Mouse (Mus musculus) neural tube, embryonic 11.5 days (tissue): ENCODE measurements around the gene Cdca4. TPM values are rescaled to one million over a fixed set of nuclear protein-coding genes. Genes with fewer than 3 reads are reported as not detected.

Experiments
- ATAC-seq: fragments of 200-750 bp; cut with Nextera tagmentation; 2 replicates; pipeline ENCODE4 v1.8.0; 2017; ENCODE audit warnings: moderate number of reproducible peaks, mild to moderate bottlenecking, moderate TSS enrichment, moderate library complexity; ENCODE audit not compliant: insufficient read depth, low FRiP score, low TSS enrichment
- DNase-seq: peaks from one replicate; pipeline ENCODE4 v3.0.0-alpha.2; 2015; ENCODE audit warnings: low spot score
- H3K27ac ChIP-seq: fragments of 300-500 bp; sonication (generic); 2 replicates; pipeline ENCODE4 v1.5.1; 2014; ENCODE audit warnings: low read depth, mild to moderate bottlenecking, low read length
- H3K27me3 ChIP-seq: fragments of 300-500 bp; sonication (generic); 2 replicates; pipeline ENCODE4 v1.6.1; 2014; ENCODE audit warnings: mild to moderate bottlenecking, low read length, mixed read lengths; ENCODE audit not compliant: control insufficient read depth, insufficient read depth
- H3K36me3 ChIP-seq: fragments of 300-500 bp; sonication (generic); 2 replicates; pipeline ENCODE4 v1.6.1; 2014; ENCODE audit warnings: mild to moderate bottlenecking, low read length, moderate library complexity, mixed read lengths; ENCODE audit not compliant: control insufficient read depth, insufficient read depth
- H3K4me1 ChIP-seq: fragments of 300-500 bp; sonication (generic); 2 replicates; pipeline ENCODE4 v1.6.1; 2014; ENCODE audit warnings: low read length, mixed read lengths; ENCODE audit not compliant: control insufficient read depth, insufficient read depth
- H3K4me2 ChIP-seq: fragments of 300-500 bp; sonication (generic); 2 replicates; pipeline ENCODE4 v1.6.1; 2014; ENCODE audit warnings: low read depth, mild to moderate bottlenecking, moderate library complexity
- H3K4me3 ChIP-seq: fragments of 300-500 bp; sonication (generic); 2 replicates; pipeline ENCODE4 v1.5.1; 2014; ENCODE audit warnings: low read depth, low read length
- H3K9ac ChIP-seq: fragments of 300-500 bp; sonication (generic); 2 replicates; pipeline ENCODE4 v1.6.1; 2014; ENCODE audit warnings: mild to moderate bottlenecking, low read length
- H3K9me3 ChIP-seq: fragments of 300-500 bp; sonication (generic); 2 replicates; pipeline ENCODE4 v1.6.1; 2016; ENCODE audit warnings: low read length; ENCODE audit not compliant: control insufficient read depth
- WGBS: fragments of 180-500 bp; shearing (Covaris S2); extraction: QIAGEN DNeasy Blood & Tissue Kit; methylation state at CpG from one replicate; pipeline ENCODE4 v1.1.7; 2014; 5-methylcytosine and 5-hydroxymethylcytosine counted together
- polyA plus RNA-seq: library from polyadenylated mRNA; unstranded; fragments of >200 nt; fragmentation: Nextera tagmentation; extraction: Ambion mirVana; gene quantifications from 2 replicates; pipeline ENCODE4 v1.2.1, GENCODE M21; 2014

Gene Cdca4
- 165 and 173 TPM in 2 replicates for polyA plus RNA-seq

GRCm38 (mm10) chr12:112829244-112829864 lies at the start of gene Cdca4:
TSS of gene Cdca4 (minus strand) at chr12:112829423.
- Histone ChIP-seq H3K4me2 (peak within 1 kb of the TSS; percentile 86), H3K27ac (peak within 1 kb of the TSS; percentile 91), H3K4me3 (peak within 1 kb of the TSS; percentile 99), H3K36me3 (peaks cover 9% of the 10 kb centered on the region), H3K4me1 (peaks cover 20% of the 10 kb centered on the region), H3K27me3 (no peaks in the 10 kb centered on the region), H3K9ac (peak within 1 kb of the TSS; percentile 99), H3K9me3 (no peaks in the 10 kb centered on the region)
- ATAC-seq (peak; percentile 96), DNase-seq (peak; percentile 99)
- WGBS: under 1% methylated on average over 66 of the region's 72 CpGs

- Histone ChIP-seq H3K9me3 (no peaks in the 10 kb centered on the region), H3K4me1 (peaks cover 3% of the 10 kb centered on the region), H3K4me3 (peak overlapping the region; percentile 19), H3K4me2 (peak overlapping the region; percentile 54), H3K36me3 (no peaks in the 10 kb centered on the region), H3K9ac (peak overlapping the region; percentile 37), H3K27me3 (peaks cover 62% of the 10 kb centered on the region), H3K27ac (no peak overlapping the region)
- no peak for ATAC-seq
- DNase-seq: no peak
- 2% methylated on average over 27 of the region's 37 CpGs for WGBS
These were observed 48.4 kb upstream of the Cdca4 start for GRCm38 (mm10) chr12:112877607-112878020.

DNA sequence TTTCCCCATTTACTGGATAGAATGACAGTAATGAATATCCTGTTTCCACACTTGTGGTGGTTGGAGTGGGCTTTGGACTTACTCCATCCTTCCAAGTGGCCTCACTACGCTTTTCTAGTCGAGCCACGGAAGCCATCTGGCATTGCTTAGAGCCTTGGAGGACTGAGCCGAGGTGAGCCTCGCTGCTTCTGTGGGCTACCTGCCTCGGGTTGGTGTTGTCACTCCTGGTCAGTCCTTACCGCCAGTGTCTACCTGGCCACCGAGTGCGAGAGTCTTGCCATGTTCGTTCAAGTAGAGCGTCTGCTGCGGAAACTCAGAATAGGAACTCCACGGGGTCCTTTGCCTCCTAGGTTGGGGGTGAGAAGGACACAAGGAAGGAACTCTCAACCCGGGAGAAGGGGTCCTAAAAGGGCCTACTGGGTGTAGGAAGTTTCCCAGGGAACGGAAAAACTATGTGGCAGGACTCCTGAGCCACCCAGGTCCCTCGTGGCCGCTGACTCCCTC lies 47.9 kb upstream of the Cdca4 start:
- Histone ChIP-seq H3K27me3 (peaks cover 62% of the 10 kb centered on the region), H3K9me3 (no peaks in the 10 kb centered on the region), H3K4me3 (peak overlapping the region; percentile 19; the same call in 1 of the 2 replicates), H3K4me2 (peak overlapping the region; percentile 54), H3K9ac (no peak overlapping the region; the same call in 1 of the 2 replicates), H3K36me3 (no peaks in the 10 kb centered on the region), H3K27ac (no peak overlapping the region), H3K4me1 (peaks cover 3% of the 10 kb centered on the region)
- DNase-seq: peak; percentile 26
- ATAC-seq: no peak
- WGBS: 5% methylated on average over 17 of the region's 17 CpGs

DNA sequence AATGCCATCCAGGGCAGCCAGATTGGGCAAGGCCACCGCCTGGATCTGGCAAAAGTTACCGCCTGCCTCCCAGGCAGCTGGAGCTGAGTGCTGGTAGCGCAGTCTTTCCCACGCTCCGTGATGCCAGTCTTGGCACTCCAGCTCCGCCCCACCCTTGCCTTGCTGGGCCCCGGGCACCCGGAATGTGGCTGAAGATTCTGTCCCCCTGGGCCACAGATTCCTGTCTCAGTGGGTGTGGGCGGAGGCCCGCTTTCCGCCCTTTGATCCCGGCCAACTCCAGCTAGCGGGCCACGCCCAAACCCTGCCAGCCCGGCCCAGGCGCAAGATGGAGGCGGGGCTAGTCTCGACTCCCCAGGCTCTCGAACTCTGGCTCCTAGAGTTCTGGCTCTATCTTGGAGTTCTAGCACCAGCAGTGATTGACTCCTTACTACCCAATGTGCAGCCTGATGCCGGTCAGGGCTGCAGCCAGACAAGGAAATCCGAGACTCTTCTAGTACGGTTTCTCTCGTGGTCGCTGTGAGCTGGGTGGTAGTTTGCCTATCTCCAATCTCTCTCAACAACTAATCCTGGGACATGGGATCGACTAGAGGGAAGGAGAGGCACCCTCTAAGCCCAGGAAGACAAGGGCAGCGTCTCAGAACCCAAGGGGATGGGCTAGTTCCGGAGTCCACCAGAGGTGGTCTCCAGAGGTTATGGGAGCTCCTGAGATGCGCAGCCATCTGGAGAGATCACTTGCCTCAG lies 47.3 kb upstream of the Cdca4 start:
- Histone ChIP-seq H3K4me2 (peak overlapping the region; percentile 6; the same call in 1 of the 2 replicates), H3K4me3 (no peak overlapping the region), H3K27me3 (peaks cover 65% of the 10 kb centered on the region), H3K27ac (no peak overlapping the region), H3K4me1 (peaks cover 3% of the 10 kb centered on the region), H3K9ac (no peak overlapping the region), H3K36me3 (no peaks in the 10 kb centered on the region), H3K9me3 (no peaks in the 10 kb centered on the region)
- WGBS: 4% methylated on average over 28 of the region's 28 CpGs
- ATAC-seq: peak; percentile 21; the same call in 1 of the 2 replicates
- DNase-seq: peak; percentile 43

GRCm38 (mm10) chr12:112875225-112876013 lies 46.2 kb upstream of the Cdca4 start:
- peak; percentile 90 for DNase-seq
- H3K9me3 ChIP-seq: no peaks in the 10 kb centered on the region
- H3K27ac ChIP-seq: no peak overlapping the region
- H3K36me3 ChIP-seq: no peaks in the 10 kb centered on the region
- peak; percentile 69 for ATAC-seq
- no peak overlapping the region for H3K4me2 ChIP-seq
- 21% methylated on average over 16 of the region's 16 CpGs for WGBS
- H3K4me1 ChIP-seq: peaks cover 3% of the 10 kb centered on the region
- H3K27me3 ChIP-seq: peaks cover 65% of the 10 kb centered on the region
- no peak overlapping the region for H3K9ac ChIP-seq
- H3K4me3 ChIP-seq: no peak overlapping the region

GRCm38 (mm10) chr12:112874199-112874598 lies 45.0 kb upstream of the Cdca4 start:
- H3K9me3 ChIP-seq: no peaks in the 10 kb centered on the region
- peak overlapping the region; percentile 26; the same call in 1 of the 2 replicates for H3K4me2 ChIP-seq
- H3K36me3 ChIP-seq: no peaks in the 10 kb centered on the region
- no peak overlapping the region for H3K9ac ChIP-seq
- peaks cover 62% of the 10 kb centered on the region for H3K27me3 ChIP-seq
- 0 out of 2 replicates have a peak overlapping the region, but pooled peaks have one; percentile 5 for H3K4me3 ChIP-seq
- H3K4me1 ChIP-seq: peaks cover 7% of the 10 kb centered on the region
- ATAC-seq (no peak), DNase-seq (no peak)
- no peak overlapping the region for H3K27ac ChIP-seq
- 14% methylated on average over 22 of the region's 22 CpGs for WGBS

DNA sequence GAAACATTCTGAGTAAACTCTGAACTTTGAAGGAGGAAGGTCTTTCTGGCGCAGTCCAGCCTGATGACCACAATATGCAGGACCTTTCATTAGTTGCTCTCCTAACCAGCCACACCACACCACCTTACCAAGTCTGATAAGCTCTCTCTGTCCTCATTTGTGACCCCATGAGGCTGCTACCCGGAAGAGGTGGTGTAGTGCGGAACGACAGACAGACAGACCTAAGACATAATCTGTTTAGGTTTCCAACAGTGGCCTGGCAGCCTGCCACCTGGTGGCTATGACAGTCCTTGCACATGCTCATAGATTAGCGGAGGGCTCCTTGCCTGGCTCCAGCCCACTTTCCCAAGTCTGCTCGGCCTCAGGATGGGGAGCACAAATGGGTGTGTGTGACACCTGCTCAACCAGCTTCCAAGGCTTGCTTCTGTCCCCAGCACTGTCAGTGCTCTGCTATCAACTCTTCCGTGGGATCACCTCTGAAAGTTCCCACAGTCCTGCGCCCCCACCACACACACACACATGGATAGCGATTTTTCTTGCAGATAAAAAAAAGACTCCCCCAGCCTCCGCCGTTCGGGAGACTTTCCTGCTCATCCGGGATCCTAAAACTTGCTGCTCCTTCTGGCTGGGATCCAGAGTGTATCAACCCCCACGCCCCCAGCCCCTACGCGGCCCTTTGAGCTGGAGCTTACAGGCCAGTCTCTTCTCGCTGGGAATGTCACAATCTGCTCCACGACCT lies 44.4 kb upstream of the Cdca4 start:
- H3K27ac ChIP-seq: no peak overlapping the region
- peak; percentile 74 for DNase-seq
- 0 out of 2 replicates have a peak, but pooled peaks have one; percentile 35 for ATAC-seq
- H3K4me2 ChIP-seq: peak overlapping the region; percentile 26; the same call in 1 of the 2 replicates
- H3K36me3 ChIP-seq: no peaks in the 10 kb centered on the region
- H3K9me3 ChIP-seq: no peaks in the 10 kb centered on the region
- no peak overlapping the region for H3K4me3 ChIP-seq
- H3K27me3 ChIP-seq: peaks cover 58% of the 10 kb centered on the region
- 19% methylated on average over 18 of the region's 18 CpGs for WGBS
- peaks cover 7% of the 10 kb centered on the region for H3K4me1 ChIP-seq
- H3K9ac ChIP-seq: no peak overlapping the region

- Histone ChIP-seq H3K4me2 (no peak overlapping the region), H3K4me1 (peaks cover 7% of the 10 kb centered on the region), H3K4me3 (no peak overlapping the region), H3K9ac (no peak overlapping the region), H3K36me3 (no peaks in the 10 kb centered on the region), H3K9me3 (no peaks in the 10 kb centered on the region), H3K27ac (no peak overlapping the region), H3K27me3 (peaks cover 51% of the 10 kb centered on the region)
- 90% methylated on average over 10 of the region's 10 CpGs for WGBS
- no peak for DNase-seq
- no peak for ATAC-seq
These were observed 43.8 kb upstream of the Cdca4 start for GRCm38 (mm10) chr12:112872991-112873390.
